Mouse (Mus musculus): ENCODE measurements around the gene Sox9. TPM values are rescaled to one million over a fixed set of nuclear protein-coding genes. Genes with fewer than 3 reads are reported as not detected.

The Sox9 gene
- 1.8 TPM for polyA plus RNA-seq (2014; fragmentation: Illumina TruSeq; extraction: RNeasy Lipid Tissue Mini Kit (QIAGEN cat#74804); ENCODE audit: low read depth, low replicate concordance)

DNA sequence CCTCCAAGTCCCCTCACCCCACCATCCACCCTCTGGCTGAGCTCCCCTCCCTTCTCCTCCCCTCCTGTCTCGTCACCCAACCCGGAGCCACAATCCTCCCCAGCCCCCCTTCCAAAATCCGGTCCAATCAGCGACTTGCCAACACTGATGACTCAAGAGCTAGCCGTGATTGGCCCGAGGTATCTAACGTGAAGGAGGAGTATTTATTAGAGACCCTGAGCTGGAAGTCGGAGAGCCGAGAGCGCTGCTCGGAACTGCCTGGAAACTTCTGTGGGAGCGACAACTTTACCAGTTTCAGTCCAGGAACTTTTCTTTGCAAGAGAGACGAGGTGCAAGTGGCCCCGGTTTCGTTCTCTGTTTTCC is at the start of gene Sox9:
Gene Sox9, plus strand, starts transcription at position 231 of the 363 bp plus-strand sequence.

Measured in adrenal gland, adult 10 weeks (tissue).